In genomic region chr5:24854827-24855600, GRCm38 (mm10) we compare ENCODE assay signal across 21 mouse cellular contexts. TPM values are rescaled to one million over a fixed set of nuclear protein-coding genes. Genes with fewer than 3 reads are reported as not detected.
DNase-seq lines count a peak whose midpoint lies in the region; ATAC-seq and TF ChIP-seq lines count a peak whose summit lies in the region.
"Had no signal": no experiment of that assay in that cellular context is flagged by ENCODE, and none has a peak within 500 bp of the region (broad histone marks: within the 10 kb centered on the region; RNA-seq: fewer than 3 reads in every experiment).

No protein-coding gene starts in this region.

- no peaks in the 10 kb centered on the region for H3K79me2 ChIP-seq in macrophage (ENCODE audit: inconsistent target)

- no peak overlapping the region for H3K4me2 ChIP-seq in intestine, embryonic 15.5 days (replicated peaks)
- H3K4me2 ChIP-seq in intestine, postnatal 0 days (replicated peaks; ENCODE audit: low read depth), result no peak overlapping the region
- H3K4me2 ChIP-seq: midbrain, embryonic 13.5 days had no signal

- intact Hi-C loops in left cerebral cortex, postnatal 4 days (cut with DNase I), result no loop called here

- peak; percentile 53; the same call in 1 of the 2 replicates for ATAC-seq in intestine, embryonic 15.5 days
- no peak for ATAC-seq in intestine, postnatal 0 days
- ATAC-seq: forebrain, postnatal 0 days; hindbrain, postnatal 0 days; midbrain, embryonic 13.5 days had no signal

- TF ChIP-seq CTCF in intestine, postnatal 0 days (IDR thresholded peaks at IDR 0.05; ENCODE audit: low read depth), result no peak
- no peak for TF ChIP-seq CTCF in bone marrow, adult 2 months (IDR thresholded peaks at IDR 0.05; ENCODE audit: control insufficient read depth, insufficient read depth, low read length)

- DNase-seq in liver, result peak; percentile 78
- DNase-seq in left cerebral cortex, postnatal 4 days, result no peak
- DNase-seq in embryonic facial prominence, embryonic 10.5 days (ENCODE audit: low spot score), result no peak
- DNase-seq in thymus, postnatal 10 days (ENCODE audit: low spot score in 2 of 2), result no peak
- DNase-seq: cerebellum, adult 11-12 months; cerebellum, postnatal 36 days; forebrain, postnatal 0 days; heart, adult 2 months; heart, postnatal 36 days; kidney, adult 8-10 months; kidney, postnatal 25 days; layer of hippocampus, adult 9-11 months; lung, postnatal 14 days; thymus, postnatal 36 days had no signal

- WGBS in intestine, embryonic 15.5 days, result 59% methylated on average over 3 of the region's 3 CpGs
- 65% methylated on average over 3 of the region's 3 CpGs for WGBS in intestine, postnatal 0 days
- 62% methylated on average over 3 of the region's 3 CpGs for WGBS in bone marrow, adult 2 months
- 100% methylated on average over 3 of the region's 3 CpGs for WGBS in macrophage (ENCODE audit: missing documents)
- WGBS in embryonic facial prominence, embryonic 10.5 days, result 69% methylated on average over 3 of the region's 3 CpGs

- no peak for TF ChIP-seq POLR2A in bone marrow, adult 2 months (IDR thresholded peaks at IDR 0.05; ENCODE audit: borderline replicate concordance, control insufficient read depth, low read depth, low read length)

- H3K27ac ChIP-seq in intestine, embryonic 15.5 days, result no peak overlapping the region
- H3K27ac ChIP-seq in intestine, postnatal 0 days (ENCODE audit: low read depth, low read length), result no peak overlapping the region
- H3K27ac ChIP-seq in bone marrow, adult 2 months (ENCODE audit: control insufficient read depth, insufficient read depth, low read depth, low read length, poor library complexity), result peak overlapping the region; percentile 31; the same call in 1 of the 2 replicates
- peak overlapping the region; percentile 32 for H3K27ac ChIP-seq in macrophage
- H3K27ac ChIP-seq in embryonic facial prominence, embryonic 10.5 days (replicated peaks), result no peak overlapping the region
- H3K27ac ChIP-seq: gastrocnemius, adult 2 months; heart, adult 2 months; hindbrain, postnatal 0 days; midbrain, embryonic 13.5 days had no signal

- H3K9ac ChIP-seq in intestine, embryonic 15.5 days, result no peak overlapping the region
- no peak overlapping the region for H3K9ac ChIP-seq in intestine, postnatal 0 days (ENCODE audit: low read depth, low read length)
- H3K9ac ChIP-seq: forebrain, postnatal 0 days; midbrain, embryonic 13.5 days had no signal

- H3K4me3 ChIP-seq in intestine, embryonic 15.5 days (replicated peaks), result no peak overlapping the region
- H3K4me3 ChIP-seq in intestine, postnatal 0 days (ENCODE audit: low read depth, low read length), result no peak overlapping the region
- no peak overlapping the region for H3K4me3 ChIP-seq in bone marrow, adult 2 months (replicated peaks; ENCODE audit: control insufficient read depth, low read depth, low read length)
- no peak overlapping the region for H3K4me3 ChIP-seq in macrophage (ENCODE audit: inconsistent target)
- H3K4me3 ChIP-seq in embryonic facial prominence, embryonic 10.5 days, result no peak overlapping the region
- H3K4me3 ChIP-seq: gastrocnemius, adult 2 months; heart, adult 2 months; midbrain, embryonic 13.5 days had no signal

- H3K36me3 ChIP-seq in intestine, embryonic 15.5 days, result no peaks in the 10 kb centered on the region
- no peaks in the 10 kb centered on the region for H3K36me3 ChIP-seq in intestine, postnatal 0 days (ENCODE audit: control insufficient read depth, insufficient read depth)
- no peaks in the 10 kb centered on the region for H3K36me3 ChIP-seq in macrophage (ENCODE audit: inconsistent target)
- no peaks in the 10 kb centered on the region for H3K36me3 ChIP-seq in embryonic facial prominence, embryonic 10.5 days (replicated peaks)
- H3K36me3 ChIP-seq: midbrain, embryonic 13.5 days had no signal

- no peaks in the 10 kb centered on the region for H3K9me3 ChIP-seq in intestine, embryonic 15.5 days
- H3K9me3 ChIP-seq in intestine, postnatal 0 days (ENCODE audit: control insufficient read depth), result no peaks in the 10 kb centered on the region
- H3K9me3 ChIP-seq in embryonic facial prominence, embryonic 10.5 days, result no peaks in the 10 kb centered on the region
- H3K9me3 ChIP-seq: midbrain, embryonic 13.5 days had no signal

- H3K4me1 ChIP-seq in intestine, embryonic 15.5 days (replicated peaks), result no peaks in the 10 kb centered on the region
- H3K4me1 ChIP-seq in intestine, postnatal 0 days (replicated peaks; ENCODE audit: control insufficient read depth, insufficient read depth, low read length), result no peaks in the 10 kb centered on the region
- peaks cover 2% of the 10 kb centered on the region; the same call in 1 of the 2 replicates for H3K4me1 ChIP-seq in bone marrow, adult 2 months (ENCODE audit: control insufficient read depth, insufficient read depth, low read length)
- H3K4me1 ChIP-seq in embryonic facial prominence, embryonic 10.5 days, result no peaks in the 10 kb centered on the region
- H3K4me1 ChIP-seq: midbrain, embryonic 13.5 days had no signal

- no peaks in the 10 kb centered on the region for H3K27me3 ChIP-seq in intestine, embryonic 15.5 days (replicated peaks)
- H3K27me3 ChIP-seq in intestine, postnatal 0 days (replicated peaks; ENCODE audit: control insufficient read depth, insufficient read depth, low read length), result no peaks in the 10 kb centered on the region
- no peaks in the 10 kb centered on the region for H3K27me3 ChIP-seq in embryonic facial prominence, embryonic 10.5 days (replicated peaks; ENCODE audit: low read depth, poor library complexity, severe bottlenecking)
- H3K27me3 ChIP-seq: midbrain, embryonic 13.5 days had no signal

RNA-seq across cellular contexts. Expression of gene Rheb, which starts 12.6 kb away (rescaled TPM):
- 209 and 246 TPM in 2 replicates for polyA plus RNA-seq in intestine, embryonic 15.5 days (2015; fragmentation: Nextera tagmentation; extraction: Ambion mirVana)
- polyA plus RNA-seq in intestine, postnatal 0 days (2015; fragmentation: Nextera tagmentation; extraction: Ambion mirVana), result 147 and 151 TPM in 2 replicates
- polyA plus RNA-seq in bone marrow, adult 2 months (2011; ENCODE audit: insufficient read depth, insufficient read length, low replicate concordance, missing spikeins), result 30.4 and 42.3 TPM in 2 replicates
- 100 to 1,000 TPM in 21 of 26 experiments, 10 to 100 TPM in 5; 69.4 to 172 (median 113) TPM for total RNA-seq in macrophage (2018; cell fraction: chromatin; rRNA removed)
- 10 to 100 TPM; 63.3 to 86.8 (median 75.6) TPM for total RNA-seq in macrophage (2018; cell fraction: cytosol; rRNA removed)
- total RNA-seq in macrophage (2018; cell fraction: nucleus; rRNA removed), result 100 to 1,000 TPM in 8 of 26 experiments, 10 to 100 TPM in 18; 71.4 to 111 (median 90.1) TPM
- 59.7 to 110 TPM (median 61.4 TPM) in 3 replicates for polyA plus RNA-seq in macrophage (2018)
- total RNA-seq in left cerebral cortex, postnatal 4 days (2021), result 100 to 1,000 TPM; 112 to 127 TPM
- 169 and 178 TPM in 2 replicates for polyA plus RNA-seq in embryonic facial prominence, embryonic 10.5 days (2016; fragmentation: Nextera tagmentation; extraction: Ambion mirVana)

Comparison
In these comparisons a context has a peak if more than half of its experiments do, and no peak if none do; other contexts are left out.
1. H3K27ac ChIP-seq: peak in bone marrow, adult 2 months (single experiment) and macrophage (single experiment); none in intestine, embryonic 15.5 days (single experiment), intestine, postnatal 0 days (single experiment) and embryonic facial prominence, embryonic 10.5 days (single experiment).